Mouse (Mus musculus): ENCODE data around the gene Gdpd4. TPM values are rescaled to one million over a fixed set of nuclear protein-coding genes. Genes with fewer than 3 reads are reported as not detected.

Gene Gdpd4
- polyA plus RNA-seq, 1 experiment from 2014 or later = not detected

- Histone ChIP-seq H3K4me3 (no peak overlapping the region), H3K36me3 (peaks cover 18% of the 10 kb centered on the region), H3K9ac (no peak overlapping the region), H3K27ac (no peak overlapping the region), H3K9me3 (no peaks in the 10 kb centered on the region; the same call in 1 of the 2 replicates), H3K4me1 (no peaks in the 10 kb centered on the region), H3K4me2 (replicated peaks) (no peak overlapping the region), H3K27me3 (no peaks in the 10 kb centered on the region)
- no peak; the same call in 1 of the 2 replicates for ATAC-seq (ENCODE audit: insufficient number of reproducible peaks, insufficient read depth, low FRiP score, low TSS enrichment)
- 92% methylated on average over 4 of the region's 4 CpGs for WGBS
These were observed 176.1 kb downstream of the Gdpd4 start for GRCm38 (mm10) chr7:98095852-98096251.

GRCm38 (mm10) chr7:98097557-98097956 is 177.8 kb downstream of the Gdpd4 start:
- no peak for ATAC-seq (ENCODE audit: insufficient number of reproducible peaks, insufficient read depth, low FRiP score, low TSS enrichment)
- 90% methylated on average over 8 of the region's 8 CpGs for WGBS
- Histone ChIP-seq H3K4me3 (no peak overlapping the region), H3K36me3 (peaks cover 18% of the 10 kb centered on the region), H3K9ac (no peak overlapping the region), H3K4me2 (replicated peaks) (no peak overlapping the region), H3K27ac (no peak overlapping the region), H3K4me1 (0 out of 2 replicates have a peak, but pooled peaks cover 1% of the 10 kb centered on the region), H3K27me3 (no peaks in the 10 kb centered on the region), H3K9me3 (no peaks in the 10 kb centered on the region; the same call in 1 of the 2 replicates)

Other genes with a start within 250 kb of the Gdpd4 start
- 222 and 225 TPM in 2 replicates for gene Clns1a, start 223.3 kb upstream of the Gdpd4 start, polyA plus RNA-seq (2016; fragmentation: Nextera tagmentation; extraction: Ambion mirVana)
- gene Aqp11, start 181.7 kb upstream of the Gdpd4 start, polyA plus RNA-seq (2016; fragmentation: Nextera tagmentation; extraction: Ambion mirVana) = 5.0 and 6.6 TPM in 2 replicates
- gene Pak1, start 131.4 kb upstream of the Gdpd4 start, polyA plus RNA-seq (2016; fragmentation: Nextera tagmentation; extraction: Ambion mirVana) = 36.9 and 38.1 TPM in 2 replicates
- gene Myo7a, start 199.6 kb downstream of the Gdpd4 start, polyA plus RNA-seq (2016; fragmentation: Nextera tagmentation; extraction: Ambion mirVana) = 14.0 and 16.1 TPM in 2 replicates
- gene Omp, start 225.5 kb downstream of the Gdpd4 start, polyA plus RNA-seq (2016; fragmentation: Nextera tagmentation; extraction: Ambion mirVana) = 0.43 and 0.46 TPM in 2 replicates

Measured in embryonic facial prominence, embryonic 12.5 days (tissue).